Mouse (Mus musculus) hindbrain, postnatal 0 days (tissue): ENCODE data around the gene Kndc1. TPM values are rescaled to one million over a fixed set of nuclear protein-coding genes. Genes with fewer than 3 reads are reported as not detected.

ENCODE experiments used
- ATAC-seq: fragments of 200-750 bp; cut with Nextera tagmentation; 2 replicates; pipeline ENCODE4 v1.8.0; 2017; ENCODE audit warnings: mild to moderate bottlenecking, moderate TSS enrichment, moderate library complexity
- DNase-seq: peaks from one replicate; pipeline ENCODE4 v3.0.0-alpha.2; 2015; ENCODE audit warnings: low spot score
- H3K27ac ChIP-seq: fragments of 300-500 bp; sonication (generic); 2 replicates; pipeline ENCODE4 v1.5.1; 2014; ENCODE audit warnings: mild to moderate bottlenecking
- H3K27me3 ChIP-seq: fragments of 300-500 bp; sonication (generic); 2 replicates; pipeline ENCODE4 v1.6.1; 2014; ENCODE audit warnings: low read length, mixed read lengths; ENCODE audit not compliant: insufficient read depth
- H3K36me3 ChIP-seq: fragments of 300-500 bp; sonication (generic); 2 replicates; pipeline ENCODE4 v1.6.1; 2014; ENCODE audit warnings: low read length, mixed read lengths; ENCODE audit not compliant: insufficient read depth
- H3K4me1 ChIP-seq: fragments of 300-500 bp; sonication (generic); 2 replicates; pipeline ENCODE4 v1.6.1; 2014; ENCODE audit warnings: antibody characterized with exemption, low read length, mixed read lengths; ENCODE audit not compliant: insufficient read depth
- H3K4me2 ChIP-seq: fragments of 300-500 bp; sonication (generic); 2 replicates; pipeline ENCODE4 v1.6.1; 2014; ENCODE audit warnings: low read depth, mild to moderate bottlenecking, low read length, moderate library complexity, mixed read lengths
- H3K4me3 ChIP-seq: fragments of 300-500 bp; sonication (generic); 2 replicates; pipeline ENCODE4 v1.5.1; 2014; ENCODE audit warnings: low read length
- H3K9ac ChIP-seq: fragments of 300-500 bp; sonication (generic); replicated peaks from 2 replicates; pipeline ENCODE4 v1.6.1; 2014; ENCODE audit warnings: mild to moderate bottlenecking, low read length, moderate library complexity, mixed read lengths
- H3K9me3 ChIP-seq: fragments of 300-500 bp; sonication (generic); 2 replicates; pipeline ENCODE4 v1.6.1; 2016; ENCODE audit warnings: low read length, mixed read lengths
- CTCF ChIP-seq: IDR thresholded peaks from 2 replicates; pipeline ENCODE4 v1.5.1; 2016; ENCODE audit warnings: antibody characterized with exemption, control low read depth, low read depth
- WGBS: fragments of 180-500 bp; shearing (Covaris S2); extraction: QIAGEN DNeasy Blood & Tissue Kit; methylation state at CpG from one replicate; pipeline ENCODE4 v1.1.7; 2014; 5-methylcytosine and 5-hydroxymethylcytosine counted together
- polyA plus RNA-seq: library from polyadenylated mRNA; unstranded; fragments of >200 nt; fragmentation: Nextera tagmentation; extraction: Ambion mirVana; gene quantifications from 2 replicates; pipeline ENCODE4 v1.2.1, GENCODE M21; 2015
- total RNA-seq: library from RNA; depleted of rRNA; stranded (reverse); fragments of >200 nt; gene quantifications from 2 replicates; pipeline ENCODE4 v1.2.3, GENCODE M21; 2014

Kndc1 gene
- total and polyA plus RNA-seq, 2 experiments from 2014 or later, result 12.8 to 53.6 TPM

GRCm38 (mm10) chr7:139936705-139937104 is 42.2 kb downstream of the Kndc1 start:
- no peak for TF ChIP-seq CTCF
- Histone ChIP-seq H3K36me3 (no peaks in the 10 kb centered on the region; the same call in 1 of the 2 replicates), H3K9ac (no peak overlapping the region), H3K4me2 (no peak overlapping the region), H3K4me3 (no peak overlapping the region), H3K27ac (no peak overlapping the region), H3K4me1 (no peaks in the 10 kb centered on the region), H3K9me3 (no peaks in the 10 kb centered on the region), H3K27me3 (no peaks in the 10 kb centered on the region)
- ATAC-seq (no peak), DNase-seq (no peak)
- 88% methylated on average over 10 of the region's 10 CpGs for whole genome bisulfite sequencing

GRCm38 (mm10) chr7:139937138-139937537 is 42.6 kb downstream of the Kndc1 start:
- no peaks in the 10 kb centered on the region for H3K9me3 ChIP-seq
- H3K27ac ChIP-seq, result no peak overlapping the region
- DNase-seq (no peak), ATAC-seq (no peak)
- H3K4me3 ChIP-seq, result no peak overlapping the region
- no peak for TF ChIP-seq CTCF
- H3K4me2 ChIP-seq, result no peak overlapping the region
- H3K27me3 ChIP-seq, result peaks cover 2% of the 10 kb centered on the region; the same call in 1 of the 2 replicates
- 80% methylated on average over 3 of the region's 3 CpGs for WGBS
- H3K4me1 ChIP-seq, result no peaks in the 10 kb centered on the region
- H3K9ac ChIP-seq, result no peak overlapping the region
- no peaks in the 10 kb centered on the region; the same call in 1 of the 2 replicates for H3K36me3 ChIP-seq

- Histone ChIP-seq H3K4me2 (no peak overlapping the region), H3K4me3 (no peak overlapping the region), H3K36me3 (no peaks in the 10 kb centered on the region; the same call in 1 of the 2 replicates), H3K9ac (no peak overlapping the region), H3K27me3 (peaks cover 8% of the 10 kb centered on the region; the same call in 1 of the 2 replicates), H3K4me1 (no peaks in the 10 kb centered on the region), H3K27ac (no peak overlapping the region), H3K9me3 (no peaks in the 10 kb centered on the region)
- 72% methylated on average over 5 of the region's 5 CpGs for WGBS
- no peak for DNase-seq
- no peak for ATAC-seq
- TF ChIP-seq CTCF, result no peak
Measured at GRCm38 (mm10) chr7:139937810-139938209, 43.3 kb downstream of the Kndc1 start.

GRCm38 (mm10) chr7:139940476-139941209 is 46.1 kb downstream of the Kndc1 start:
- Histone ChIP-seq H3K9me3 (no peaks in the 10 kb centered on the region), H3K27ac (no peak overlapping the region), H3K27me3 (peaks cover 31% of the 10 kb centered on the region), H3K36me3 (no peaks in the 10 kb centered on the region), H3K4me2 (no peak overlapping the region), H3K4me1 (peaks cover 2% of the 10 kb centered on the region; the same call in 1 of the 2 replicates), H3K4me3 (no peak overlapping the region), H3K9ac (no peak overlapping the region)
- TF ChIP-seq CTCF, result no peak
- ATAC-seq (no peak), DNase-seq (no peak)
- whole genome bisulfite sequencing, result 57% methylated on average over 16 of the region's 16 CpGs

- ATAC-seq (peak; percentile 58), DNase-seq (peak; percentile 24)
- Histone ChIP-seq H3K9ac (no peak within 1 kb of the TSS), H3K4me1 (peaks cover 2% of the 10 kb centered on the region; the same call in 1 of the 2 replicates), H3K4me3 (peak within 1 kb of the TSS; percentile 32), H3K36me3 (no peaks in the 10 kb centered on the region), H3K27me3 (peaks cover 44% of the 10 kb centered on the region), H3K9me3 (no peaks in the 10 kb centered on the region), H3K27ac (no peak within 1 kb of the TSS), H3K4me2 (peak within 1 kb of the TSS; percentile 46)
- no peak for TF ChIP-seq CTCF
- WGBS, result under 1% methylated on average over 56 of the region's 59 CpGs
Measured at GRCm38 (mm10) chr7:139943674-139944281, 49.3 kb downstream of the Kndc1 start, which contains the start of gene Utf1. Utf1 (plus strand) TSS chr7:139943789.

GRCm38 (mm10) chr7:139944291-139945240 is 50.1 kb downstream of the Kndc1 start:
- peak overlapping the region; percentile 46 for H3K4me2 ChIP-seq
- no peak overlapping the region for H3K27ac ChIP-seq
- H3K4me1 ChIP-seq, result peaks cover 2% of the 10 kb centered on the region; the same call in 1 of the 2 replicates
- 4% methylated on average over 68 of the region's 68 CpGs for whole genome bisulfite sequencing
- TF ChIP-seq CTCF, result no peak
- H3K4me3 ChIP-seq, result peak overlapping the region; percentile 32
- no peaks in the 10 kb centered on the region for H3K36me3 ChIP-seq
- ATAC-seq (peak; percentile 41; the same call in 1 of the 2 replicates), DNase-seq (no peak)
- H3K9ac ChIP-seq, result no peak overlapping the region
- peaks cover 48% of the 10 kb centered on the region for H3K27me3 ChIP-seq
- no peaks in the 10 kb centered on the region for H3K9me3 ChIP-seq
